In the genomic region with DNA sequence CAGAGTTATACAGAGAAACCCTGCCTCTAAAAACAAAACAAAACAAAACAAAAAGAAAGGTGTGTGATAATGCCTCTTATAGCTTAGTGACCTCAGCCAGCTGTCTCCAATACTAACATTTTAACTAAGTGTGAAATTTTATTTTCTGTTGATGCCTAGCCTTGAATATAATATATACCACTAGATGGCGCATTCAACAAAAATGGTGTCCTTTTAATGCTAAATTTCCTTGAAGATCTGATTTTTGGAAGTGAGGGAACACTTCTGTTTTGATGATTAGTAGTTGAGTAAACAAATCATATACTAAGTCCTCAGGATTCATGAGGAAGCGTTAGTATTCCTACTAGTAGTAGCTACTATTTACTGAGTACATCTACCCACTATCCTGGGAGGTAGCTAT, we compare ENCODE assay signal across 12 mouse cellular contexts. TPM values are rescaled to one million over a fixed set of nuclear protein-coding genes. Genes with fewer than 3 reads are reported as not detected.
DNase-seq lines count a peak whose midpoint lies in the region; ATAC-seq and TF ChIP-seq lines count a peak whose summit lies in the region.
"Had no signal": no experiment of that assay in that cellular context is flagged by ENCODE, and none has a peak within 500 bp of the region (broad histone marks: within the 10 kb centered on the region; RNA-seq: fewer than 3 reads in every experiment).

No protein-coding gene starts in this region.

- TF ChIP-seq CTCF in layer of hippocampus, adult 2 months (conservative IDR thresholded peaks at IDR 0.05) = peak; percentile 83
- peak; percentile 35 to 67; a peak in 3 of 4 replicates for TF ChIP-seq CTCF in CH12.LX (conservative IDR thresholded peaks at IDR 0.05 in 1 of 2, IDR thresholded peaks at IDR 0.05 in 1 of 2; ENCODE audit: low read depth in 2 of 2, low read length in 2 of 2)

- dilution Hi-C loops in CH12.LX (cut with MboI; ENCODE audit: extremely low pct_ligation_motif_present, extremely low pct_unique_long_range_greater_than_20kb, low sequenced_read_pairs) = no loop called here

- ATAC-seq in forebrain, embryonic 13.5 days = no peak

- peaks cover 9 to 14% of the 10 kb centered on the region in 2 experiments for H3K36me3 ChIP-seq in CH12.LX (replicated peaks in 1 of 2; ENCODE audit: control insufficient read depth in 1 of 2, insufficient read depth in 1 of 2, low read length in 1 of 2)
- H3K36me3 ChIP-seq in forebrain, embryonic 13.5 days (ENCODE audit: poor library complexity, severe bottlenecking) = peaks cover 15% of the 10 kb centered on the region

- H3K79me2 ChIP-seq in CH12.LX (replicated peaks; ENCODE audit: control insufficient read depth, extremely low read depth, insufficient read depth, poor library complexity, severe bottlenecking) = peaks cover 28% of the 10 kb centered on the region

- no peak for DNase-seq in layer of hippocampus, adult 2 months (ENCODE audit: low spot score in 2 of 2)
- no peak for DNase-seq in layer of hippocampus, postnatal 14 days (ENCODE audit: low spot score in 2 of 2)
- peak; percentile 64 for DNase-seq in A20 (ENCODE audit: low read depth, low spot score)
- peak; percentile 47 for DNase-seq in CH12.LX (ENCODE audit: extremely low read depth)
- peak; percentile 33 for DNase-seq in c-Kit-positive CD71-positive TER-119-negative erythroid progenitor cells, embryonic 14.5 days (ENCODE audit: low read depth)
- no peak for DNase-seq in ovary, postnatal 36 days (ENCODE audit: low spot score)
- no peak for DNase-seq in adrenal gland, adult 2 months
- DNase-seq: adrenal gland, postnatal 36 days; gastrocnemius, postnatal 10 days had no signal

- in situ Hi-C loops in CH12.LX (cut with MboI; ENCODE audit: low pct_ligation_motif_present, low pct_unique_long_range_greater_than_20kb, low sequenced_read_pairs) = loop anchor here (5.0 kb wide), 1 partner anchor 47 kb away; no protein-coding TSS in a partner anchor

- peak; percentile 29 for TF ChIP-seq RAD21 in CH12.LX (IDR thresholded peaks at IDR 0.05; ENCODE audit: low read depth, low read length)

- no peak overlapping the region for H3K4me3 ChIP-seq in layer of hippocampus, adult 2 months
- no peak overlapping the region for H3K4me3 ChIP-seq in CH12.LX (replicated peaks in 1 of 3; ENCODE audit: low read depth in 2 of 3, low read length in 2 of 3, poor library complexity in 1 of 3)
- no peak overlapping the region for H3K4me3 ChIP-seq in forebrain, embryonic 13.5 days
- H3K4me3 ChIP-seq: embryonic facial prominence, embryonic 15.5 days; hindbrain, embryonic 13.5 days had no signal

- no peak overlapping the region for H3K4me2 ChIP-seq in CH12.LX (ENCODE audit: insufficient read depth, low read depth, poor library complexity, severe bottlenecking)
- H3K4me2 ChIP-seq in forebrain, embryonic 13.5 days = no peak overlapping the region
- H3K4me2 ChIP-seq: embryonic facial prominence, embryonic 15.5 days; hindbrain, embryonic 13.5 days had no signal

- TF ChIP-seq EP300 in CH12.LX (IDR thresholded peaks at IDR 0.05; ENCODE audit: low read length) = no peak

- no peak for TF ChIP-seq POLR2A in CH12.LX (IDR thresholded peaks at IDR 0.05; ENCODE audit: low read depth, low read length)

- no peak overlapping the region for H3K9ac ChIP-seq in CH12.LX (ENCODE audit: insufficient read depth, low read depth)
- no peak overlapping the region for H3K9ac ChIP-seq in forebrain, embryonic 13.5 days
- H3K9ac ChIP-seq: embryonic facial prominence, embryonic 15.5 days; hindbrain, embryonic 13.5 days had no signal

- no peaks in the 10 kb centered on the region for H3K27me3 ChIP-seq in CH12.LX (replicated peaks)
- no peaks in the 10 kb centered on the region for H3K27me3 ChIP-seq in forebrain, embryonic 13.5 days
- H3K27me3 ChIP-seq: embryonic facial prominence, embryonic 15.5 days; hindbrain, embryonic 13.5 days had no signal

- 48% methylated on average over 2 of the region's 2 CpGs for WGBS in forebrain, embryonic 13.5 days

- peaks cover 3 to 24% of the 10 kb centered on the region in 2 experiments; a peak in 3 of 4 replicates for H3K4me1 ChIP-seq in CH12.LX (ENCODE audit: control insufficient read depth in 1 of 2, insufficient read depth in 2 of 2)
- peaks cover 12% of the 10 kb centered on the region for H3K4me1 ChIP-seq in forebrain, embryonic 13.5 days

- H3K27ac ChIP-seq in layer of hippocampus, adult 2 months = no peak overlapping the region
- H3K27ac ChIP-seq in CH12.LX (ENCODE audit: insufficient read depth, low read depth) = no peak overlapping the region
- no peak overlapping the region for H3K27ac ChIP-seq in forebrain, embryonic 13.5 days
- H3K27ac ChIP-seq: embryonic facial prominence, embryonic 15.5 days; hindbrain, embryonic 13.5 days had no signal

- H3K9me3 ChIP-seq in CH12.LX (replicated peaks; ENCODE audit: low read length) = peaks cover 7% of the 10 kb centered on the region
- 0 out of 2 replicates have a peak, but pooled peaks cover 4% of the 10 kb centered on the region for H3K9me3 ChIP-seq in forebrain, embryonic 13.5 days (replicated peaks)
- H3K9me3 ChIP-seq: embryonic facial prominence, embryonic 15.5 days had no signal

TF ChIP-seq in CH12.LX, 34 proteins besides CTCF, POLR2A, EP300 and RAD21:
- TF ChIP-seq USF2 (conservative IDR thresholded peaks at IDR 0.05; ENCODE audit: low read depth, low read length) (no peak), SMC3 (IDR thresholded peaks at IDR 0.05; ENCODE audit: low read depth, low read length) (peak; percentile 36), USF1 (IDR thresholded peaks at IDR 0.05; ENCODE audit: low read depth, low read length) (no peak), NRF1 (IDR thresholded peaks at IDR 0.05; ENCODE audit: low read depth, low read length) (no peak), MAFK (IDR thresholded peaks at IDR 0.05; ENCODE audit: insufficient replicate concordance, low read length) (no peak), E2F4 (IDR thresholded peaks at IDR 0.05; ENCODE audit: insufficient replicate concordance, low read depth, low read length) (no peak), JUND (conservative IDR thresholded peaks at IDR 0.05; ENCODE audit: low read depth, low read length) (0 out of 2 replicates have a peak, but pooled peaks have one; percentile 7), MAX (IDR thresholded peaks at IDR 0.05; ENCODE audit: low read length) (no peak)

RNA-seq across cellular contexts. Expression of gene Zcchc9, which starts 2.0 kb away (rescaled TPM):
- total RNA-seq in layer of hippocampus, adult 2 months (2021) = 10 to 100 TPM; 14.1 to 16.0 TPM
- total RNA-seq in layer of hippocampus, postnatal 14 days (2021) = 10 to 100 TPM; 15.8 to 16.0 TPM
- total RNA-seq in CH12.LX (2012; rRNA removed) = 41.6 and 45.2 TPM in 2 replicates
- total RNA-seq in CH12.LX (2014; rRNA removed) = 47.9 and 56.0 TPM in 2 replicates
- polyA plus RNA-seq in CH12.LX (2012; ENCODE audit: insufficient read length, low read depth) = 69.5 and 89.1 TPM in 2 replicates
- total RNA-seq in adrenal gland, adult 2 months (2021) = 10 to 100 TPM; 48.3 to 49.4 TPM
- polyA plus RNA-seq in adrenal gland, adult 2 months (2012; rRNA removed) = 4.0 and 6.5 TPM in 2 replicates
- 28.8 and 29.4 TPM in 2 replicates for polyA plus RNA-seq in forebrain, embryonic 13.5 days (2015; fragmentation: Nextera tagmentation; extraction: Ambion mirVana)

Comparison
In these comparisons a context has a peak if more than half of its experiments do, and no peak if none do; other contexts are left out.
1. DNase-seq: peak in A20 (single experiment), CH12.LX (single experiment) and c-Kit-positive CD71-positive TER-119-negative erythroid progenitor cells, embryonic 14.5 days (single experiment); none in layer of hippocampus, adult 2 months (0 of 2), layer of hippocampus, postnatal 14 days (0 of 2), ovary, postnatal 36 days (single experiment) and adrenal gland, adult 2 months (single experiment).